Mouse (Mus musculus): Measurements from ENCODE around the gene Fgfr2. TPM values are rescaled to one million over a fixed set of nuclear protein-coding genes. Genes with fewer than 3 reads are reported as not detected.

Fgfr2 gene
- total RNA-seq, 1 experiment = 37.5 TPM

- TF ChIP-seq ZC3H11A (IDR thresholded peaks at IDR 0.05; ENCODE audit: borderline replicate concordance, low read depth, low read length) (no peak), HCFC1 (IDR thresholded peaks at IDR 0.05; ENCODE audit: borderline replicate concordance, insufficient read depth, low read length) (no peak), CHD2 (IDR thresholded peaks at IDR 0.05; ENCODE audit: low read depth, low read length) (no peak), MAFK (IDR thresholded peaks at IDR 0.05; ENCODE audit: insufficient read depth, low read depth, low read length) (no peak), ZNF384 (IDR thresholded peaks at IDR 0.05; ENCODE audit: low read depth, low read length) (no peak)
- H3K4me1 ChIP-seq (ENCODE audit: control insufficient read depth in 2 of 2, insufficient read depth in 2 of 2, low read length in 2 of 2, poor library complexity in 1 of 2) = no peaks in the 10 kb centered on the region
- H3K9ac ChIP-seq (ENCODE audit: insufficient read depth, low read depth, low read length, poor library complexity, severe bottlenecking) = no peak overlapping the region
- no peaks in the 10 kb centered on the region for H3K36me3 ChIP-seq (ENCODE audit: control insufficient read depth, insufficient read depth, low read length, poor library complexity, severe bottlenecking)
- in situ Hi-C loops (cut with MboI; ENCODE audit: low sequenced_read_pairs in 2 of 2, unreplicated experiment in 2 of 2) = no loop called here
- H3K4me3 ChIP-seq (ENCODE audit: insufficient read depth in 1 of 2, low read depth in 1 of 2, low read length in 2 of 2, poor library complexity in 1 of 2, severe bottlenecking in 1 of 2) = no peak overlapping the region
- DNase-seq (ENCODE audit: low read depth, low spot score) = no peak
- H3K9me3 ChIP-seq (ENCODE audit: control insufficient read depth, insufficient read depth, low read depth, low read length) = no peaks in the 10 kb centered on the region
- H3K27ac ChIP-seq (ENCODE audit: insufficient read depth, low read depth, low read length, poor library complexity, severe bottlenecking) = no peak overlapping the region
Measured at GRCm38 (mm10) chr7:131027557-131027956, 2095.6 kb downstream of the Fgfr2 start.

DNA sequence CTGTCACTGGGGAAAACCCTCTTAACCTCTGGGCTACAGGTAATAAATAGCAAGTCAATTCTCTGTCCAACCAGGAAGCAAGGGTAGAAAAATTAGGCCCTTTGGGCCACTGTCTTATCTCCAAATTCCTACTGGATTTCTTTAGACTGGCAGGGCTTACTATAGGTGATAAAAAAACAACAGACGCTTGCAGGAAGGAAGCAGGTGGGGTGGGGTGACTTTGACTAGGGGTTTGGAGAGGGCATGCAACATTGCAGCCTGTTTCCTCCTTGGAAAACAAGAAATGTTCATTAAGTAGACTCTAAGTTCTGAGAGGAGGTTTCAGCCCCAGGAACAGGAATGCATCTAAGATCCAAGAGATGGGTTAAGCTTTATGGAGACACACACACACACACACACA is 2098.3 kb downstream of the Fgfr2 start:
- H3K4me3 ChIP-seq (ENCODE audit: insufficient read depth in 1 of 2, low read depth in 1 of 2, low read length in 2 of 2, poor library complexity in 1 of 2, severe bottlenecking in 1 of 2) = no peak overlapping the region
- no peaks in the 10 kb centered on the region for H3K4me1 ChIP-seq (ENCODE audit: control insufficient read depth in 2 of 2, insufficient read depth in 2 of 2, low read length in 2 of 2, poor library complexity in 1 of 2)
- H3K9me3 ChIP-seq (ENCODE audit: control insufficient read depth, insufficient read depth, low read depth, low read length) = no peaks in the 10 kb centered on the region
- in situ Hi-C loops (cut with MboI; ENCODE audit: low sequenced_read_pairs in 2 of 2, unreplicated experiment in 2 of 2) = no loop called here
- DNase-seq (ENCODE audit: low read depth, low spot score) = no peak
- H3K36me3 ChIP-seq (ENCODE audit: control insufficient read depth, insufficient read depth, low read length, poor library complexity, severe bottlenecking) = no peaks in the 10 kb centered on the region
- no peak for TF ChIP-seq ZC3H11A (IDR thresholded peaks at IDR 0.05; ENCODE audit: borderline replicate concordance, low read depth, low read length)
- H3K27ac ChIP-seq (ENCODE audit: insufficient read depth, low read depth, low read length, poor library complexity, severe bottlenecking) = no peak overlapping the region
- no peak overlapping the region for H3K9ac ChIP-seq (ENCODE audit: insufficient read depth, low read depth, low read length, poor library complexity, severe bottlenecking)

GRCm38 (mm10) chr7:131019181-131019580 is 2104.0 kb downstream of the Fgfr2 start:
- no peak overlapping the region for H3K4me3 ChIP-seq (ENCODE audit: insufficient read depth in 1 of 2, low read depth in 1 of 2, low read length in 2 of 2, poor library complexity in 1 of 2, severe bottlenecking in 1 of 2)
- H3K27ac ChIP-seq (ENCODE audit: insufficient read depth, low read depth, low read length, poor library complexity, severe bottlenecking) = no peak overlapping the region
- no peaks in the 10 kb centered on the region for H3K36me3 ChIP-seq (ENCODE audit: control insufficient read depth, insufficient read depth, low read length, poor library complexity, severe bottlenecking)
- in situ Hi-C loops (cut with MboI; ENCODE audit: low sequenced_read_pairs in 2 of 2, unreplicated experiment in 2 of 2) = no loop called here
- H3K9ac ChIP-seq (ENCODE audit: insufficient read depth, low read depth, low read length, poor library complexity, severe bottlenecking) = no peak overlapping the region
- H3K9me3 ChIP-seq (ENCODE audit: control insufficient read depth, insufficient read depth, low read depth, low read length) = no peaks in the 10 kb centered on the region
- no peak for TF ChIP-seq CHD2 (IDR thresholded peaks at IDR 0.05; ENCODE audit: low read depth, low read length)
- no peak for TF ChIP-seq HCFC1 (IDR thresholded peaks at IDR 0.05; ENCODE audit: borderline replicate concordance, insufficient read depth, low read length)
- TF ChIP-seq ZNF384 (IDR thresholded peaks at IDR 0.05; ENCODE audit: low read depth, low read length) = no peak
- TF ChIP-seq ZC3H11A (IDR thresholded peaks at IDR 0.05; ENCODE audit: borderline replicate concordance, low read depth, low read length) = no peak
- TF ChIP-seq MAFK (IDR thresholded peaks at IDR 0.05; ENCODE audit: insufficient read depth, low read depth, low read length) = no peak
- DNase-seq (ENCODE audit: low read depth, low spot score) = no peak
- H3K4me1 ChIP-seq (ENCODE audit: control insufficient read depth in 2 of 2, insufficient read depth in 2 of 2, low read length in 2 of 2, poor library complexity in 1 of 2) = no peaks in the 10 kb centered on the region

GRCm38 (mm10) chr7:131011901-131012300 is 2111.2 kb downstream of the Fgfr2 start:
- Histone ChIP-seq H3K4me1 (ENCODE audit: control insufficient read depth in 2 of 2, insufficient read depth in 2 of 2, low read length in 2 of 2, poor library complexity in 1 of 2) (no peaks in the 10 kb centered on the region), H3K9ac (ENCODE audit: insufficient read depth, low read depth, low read length, poor library complexity, severe bottlenecking) (no peak overlapping the region), H3K4me3 (ENCODE audit: insufficient read depth in 1 of 2, low read depth in 1 of 2, low read length in 2 of 2, poor library complexity in 1 of 2, severe bottlenecking in 1 of 2) (no peak overlapping the region), H3K27ac (ENCODE audit: insufficient read depth, low read depth, low read length, poor library complexity, severe bottlenecking) (no peak overlapping the region), H3K36me3 (ENCODE audit: control insufficient read depth, insufficient read depth, low read length, poor library complexity, severe bottlenecking) (no peaks in the 10 kb centered on the region), H3K9me3 (ENCODE audit: control insufficient read depth, insufficient read depth, low read depth, low read length) (no peaks in the 10 kb centered on the region)
- no peak for TF ChIP-seq ZC3H11A (IDR thresholded peaks at IDR 0.05; ENCODE audit: borderline replicate concordance, low read depth, low read length)
- TF ChIP-seq ZNF384 (IDR thresholded peaks at IDR 0.05; ENCODE audit: low read depth, low read length) = no peak
- TF ChIP-seq HCFC1 (IDR thresholded peaks at IDR 0.05; ENCODE audit: borderline replicate concordance, insufficient read depth, low read length) = no peak
- TF ChIP-seq CHD2 (IDR thresholded peaks at IDR 0.05; ENCODE audit: low read depth, low read length) = no peak
- no peak for TF ChIP-seq MAFK (IDR thresholded peaks at IDR 0.05; ENCODE audit: insufficient read depth, low read depth, low read length)
- no peak for DNase-seq (ENCODE audit: low read depth, low spot score)
- in situ Hi-C loops (cut with MboI; ENCODE audit: low sequenced_read_pairs in 2 of 2, unreplicated experiment in 2 of 2) = no loop called here

GRCm38 (mm10) chr7:131009178-131009577 is 2114.0 kb downstream of the Fgfr2 start:
- no peak for TF ChIP-seq HCFC1 (IDR thresholded peaks at IDR 0.05; ENCODE audit: borderline replicate concordance, insufficient read depth, low read length)
- no peak for TF ChIP-seq CHD2 (IDR thresholded peaks at IDR 0.05; ENCODE audit: low read depth, low read length)
- no peak for TF ChIP-seq MAFK (IDR thresholded peaks at IDR 0.05; ENCODE audit: insufficient read depth, low read depth, low read length)
- no peak for TF ChIP-seq ZNF384 (IDR thresholded peaks at IDR 0.05; ENCODE audit: low read depth, low read length)
- TF ChIP-seq ZC3H11A (IDR thresholded peaks at IDR 0.05; ENCODE audit: borderline replicate concordance, low read depth, low read length) = no peak
- H3K36me3 ChIP-seq (ENCODE audit: control insufficient read depth, insufficient read depth, low read length, poor library complexity, severe bottlenecking) = no peaks in the 10 kb centered on the region
- no peak overlapping the region for H3K9ac ChIP-seq (ENCODE audit: insufficient read depth, low read depth, low read length, poor library complexity, severe bottlenecking)
- H3K4me1 ChIP-seq (ENCODE audit: control insufficient read depth in 2 of 2, insufficient read depth in 2 of 2, low read length in 2 of 2, poor library complexity in 1 of 2) = no peaks in the 10 kb centered on the region
- no peaks in the 10 kb centered on the region for H3K9me3 ChIP-seq (ENCODE audit: control insufficient read depth, insufficient read depth, low read depth, low read length)
- DNase-seq (ENCODE audit: low read depth, low spot score) = no peak
- no peak overlapping the region for H3K4me3 ChIP-seq (ENCODE audit: insufficient read depth in 1 of 2, low read depth in 1 of 2, low read length in 2 of 2, poor library complexity in 1 of 2, severe bottlenecking in 1 of 2)
- H3K27ac ChIP-seq (ENCODE audit: insufficient read depth, low read depth, low read length, poor library complexity, severe bottlenecking) = no peak overlapping the region
- in situ Hi-C loops (cut with MboI; ENCODE audit: low sequenced_read_pairs in 2 of 2, unreplicated experiment in 2 of 2) = no loop called here
